ENCODE assay signal across 28 mouse cellular contexts in genomic region chr16:92860649-92861048, GRCm38 (mm10).
"Had no signal": no experiment of that assay in that cellular context is flagged by ENCODE, and none has a peak within 500 bp of the region (broad histone marks: within the 10 kb centered on the region; RNA-seq: fewer than 3 reads in every experiment).

No protein-coding gene starts in this region.

- H3K36me3 ChIP-seq: embryonic facial prominence, embryonic 10.5 days; embryonic facial prominence, embryonic 12.5 days; embryonic facial prominence, embryonic 13.5 days; embryonic facial prominence, embryonic 15.5 days; forebrain, embryonic 10.5 days; forebrain, embryonic 12.5 days; forebrain, embryonic 15.5 days had no signal

- H3K27me3 ChIP-seq: embryonic facial prominence, embryonic 12.5 days; embryonic facial prominence, embryonic 13.5 days; embryonic facial prominence, embryonic 15.5 days; forebrain, embryonic 12.5 days; forebrain, embryonic 13.5 days; forebrain, embryonic 15.5 days had no signal

- H3K4me2 ChIP-seq: embryonic facial prominence, embryonic 12.5 days; embryonic facial prominence, embryonic 13.5 days; embryonic facial prominence, embryonic 15.5 days; forebrain, embryonic 12.5 days; forebrain, embryonic 13.5 days; forebrain, embryonic 15.5 days had no signal

- H3K27ac ChIP-seq: embryonic facial prominence, embryonic 10.5 days; embryonic facial prominence, embryonic 12.5 days; embryonic facial prominence, embryonic 13.5 days; embryonic facial prominence, embryonic 15.5 days; forebrain, embryonic 10.5 days; forebrain, embryonic 12.5 days; forebrain, embryonic 13.5 days; forebrain, embryonic 15.5 days; gastrocnemius, adult 2 months; heart, adult 2 months had no signal

- ATAC-seq: forebrain, embryonic 13.5 days; forebrain, embryonic 14.5 days; forebrain, embryonic 15.5 days; forebrain, embryonic 16.5 days; forebrain, postnatal 0 days had no signal

- H3K4me3 ChIP-seq: embryonic facial prominence, embryonic 10.5 days; embryonic facial prominence, embryonic 12.5 days; embryonic facial prominence, embryonic 13.5 days; embryonic facial prominence, embryonic 15.5 days; erythroblast, embryonic 14.5 days; forebrain, embryonic 10.5 days; forebrain, embryonic 12.5 days; forebrain, embryonic 13.5 days; forebrain, embryonic 15.5 days; gastrocnemius, adult 2 months; heart, adult 2 months had no signal

- DNase-seq: cerebellum, adult 8-10 months; cerebellum, adult 9-10 months; cerebellum, adult 9-11 months; cerebellum, postnatal 10 days; cerebellum, postnatal 14 days; cerebellum, postnatal 25 days; cerebellum, postnatal 36 days; embryo, embryonic 11 days; forebrain, postnatal 0 days; gastrocnemius, adult 2 months; gastrocnemius, postnatal 10 days; gastrocnemius, postnatal 14 days; gastrocnemius, postnatal 25 days; gastrocnemius, postnatal 36 days; heart, adult 11 months; heart, adult 18-20 months; heart, adult 2 months had no signal
